Mouse (Mus musculus): ENCODE results near the gene Fgf14. TPM values are rescaled to one million over a fixed set of nuclear protein-coding genes. Genes with fewer than 3 reads are reported as not detected.

Gene Fgf14
- polyA plus RNA-seq (2015; fragmentation: Nextera tagmentation; extraction: Ambion mirVana): 1.3 and 1.4 TPM in 2 replicates

GRCm38 (mm10) chr14:124676506-124677177, at the start of gene Fgf14:
Gene Fgf14, minus strand, starts transcription at chr14:124677127.
- H3K4me3 ChIP-seq (ENCODE audit: low read length): peak within 1 kb of the TSS; percentile 41
- H3K36me3 ChIP-seq (ENCODE audit: control insufficient read depth, insufficient read depth, low read length): no peaks in the 10 kb centered on the region
- H3K27me3 ChIP-seq (replicated peaks; ENCODE audit: control insufficient read depth, insufficient read depth, low read length): 0 out of 2 replicates have a peak, but pooled peaks cover 9% of the 10 kb centered on the region
- peak within 1 kb of the TSS; percentile 72 for H3K4me2 ChIP-seq (ENCODE audit: low read depth, low read length)
- peak within 1 kb of the TSS; percentile 33; the same call in 1 of the 2 replicates for H3K9ac ChIP-seq (ENCODE audit: low read depth, low read length)
- ATAC-seq: no peak
- no peak within 1 kb of the TSS for H3K27ac ChIP-seq (ENCODE audit: low read length)
- H3K9me3 ChIP-seq (ENCODE audit: control insufficient read depth, low read length): no peaks in the 10 kb centered on the region
- 22% methylated on average over 12 of the region's 12 CpGs for WGBS
- H3K4me1 ChIP-seq (ENCODE audit: control insufficient read depth, insufficient read depth, low read length): peaks cover 7% of the 10 kb centered on the region

- H3K9ac ChIP-seq (ENCODE audit: low read depth, low read length): peak overlapping the region; percentile 33; the same call in 1 of the 2 replicates
- H3K27ac ChIP-seq (ENCODE audit: low read length): no peak overlapping the region
Measured at GRCm38 (mm10) chr14:124677379-124677778, 452 bp upstream of the Fgf14 start.

GRCm38 (mm10) chr14:124675654-124676505, 1.0 kb downstream of the Fgf14 start:
- H3K36me3 ChIP-seq (ENCODE audit: control insufficient read depth, insufficient read depth, low read length): no peaks in the 10 kb centered on the region
- no peaks in the 10 kb centered on the region for H3K9me3 ChIP-seq (ENCODE audit: control insufficient read depth, low read length)
- peaks cover 7% of the 10 kb centered on the region for H3K4me1 ChIP-seq (ENCODE audit: control insufficient read depth, insufficient read depth, low read length)

More at GRCm38 (mm10) chr14:124677379-124677778, 452 bp upstream of the Fgf14 start:
- Histone ChIP-seq H3K4me1 (ENCODE audit: control insufficient read depth, insufficient read depth, low read length) (peaks cover 7% of the 10 kb centered on the region), H3K27me3 (replicated peaks; ENCODE audit: control insufficient read depth, insufficient read depth, low read length) (0 out of 2 replicates have a peak, but pooled peaks cover 9% of the 10 kb centered on the region), H3K4me3 (ENCODE audit: low read length) (peak overlapping the region; percentile 41), H3K36me3 (ENCODE audit: control insufficient read depth, insufficient read depth, low read length) (no peaks in the 10 kb centered on the region), H3K9me3 (ENCODE audit: control insufficient read depth, low read length) (no peaks in the 10 kb centered on the region), H3K4me2 (ENCODE audit: low read depth, low read length) (peak overlapping the region; percentile 72)
- WGBS: 6% methylated on average over 10 of the region's 10 CpGs
- ATAC-seq: peak; percentile 64

GRCm38 (mm10) chr14:124675142-124675653, 1.7 kb downstream of the Fgf14 start:
- Histone ChIP-seq H3K36me3 (ENCODE audit: control insufficient read depth, insufficient read depth, low read length) (no peaks in the 10 kb centered on the region), H3K9me3 (ENCODE audit: control insufficient read depth, low read length) (no peaks in the 10 kb centered on the region), H3K4me1 (ENCODE audit: control insufficient read depth, insufficient read depth, low read length) (peaks cover 7% of the 10 kb centered on the region), H3K27ac (ENCODE audit: low read length) (no peak overlapping the region), H3K4me3 (ENCODE audit: low read length) (peak overlapping the region; percentile 41), H3K27me3 (replicated peaks; ENCODE audit: control insufficient read depth, insufficient read depth, low read length) (0 out of 2 replicates have a peak, but pooled peaks cover 9% of the 10 kb centered on the region), H3K4me2 (ENCODE audit: low read depth, low read length) (peak overlapping the region; percentile 72), H3K9ac (ENCODE audit: low read depth, low read length) (peak overlapping the region; percentile 44; the same call in 1 of the 2 replicates)
- peak; percentile 68 for ATAC-seq
- WGBS: 2% methylated on average over 21 of the region's 21 CpGs

More at GRCm38 (mm10) chr14:124675654-124676505, 1.0 kb downstream of the Fgf14 start:
- Histone ChIP-seq H3K4me2 (ENCODE audit: low read depth, low read length) (peak overlapping the region; percentile 72), H3K27ac (ENCODE audit: low read length) (no peak overlapping the region), H3K9ac (ENCODE audit: low read depth, low read length) (no peak overlapping the region), H3K27me3 (replicated peaks; ENCODE audit: control insufficient read depth, insufficient read depth, low read length) (0 out of 2 replicates have a peak, but pooled peaks cover 9% of the 10 kb centered on the region), H3K4me3 (ENCODE audit: low read length) (peak overlapping the region; percentile 41)
- ATAC-seq: peak; percentile 60; the same call in 1 of the 2 replicates
- WGBS: 18% methylated on average over 23 of the region's 23 CpGs

- Histone ChIP-seq H3K9me3 (ENCODE audit: control insufficient read depth, low read length) (no peaks in the 10 kb centered on the region), H3K4me3 (ENCODE audit: low read length) (peak overlapping the region; percentile 41), H3K4me1 (ENCODE audit: control insufficient read depth, insufficient read depth, low read length) (peaks cover 7% of the 10 kb centered on the region), H3K27me3 (replicated peaks; ENCODE audit: control insufficient read depth, insufficient read depth, low read length) (0 out of 2 replicates have a peak, but pooled peaks cover 9% of the 10 kb centered on the region), H3K36me3 (ENCODE audit: control insufficient read depth, insufficient read depth, low read length) (no peaks in the 10 kb centered on the region), H3K4me2 (ENCODE audit: low read depth, low read length) (peak overlapping the region; percentile 72), H3K9ac (ENCODE audit: low read depth, low read length) (peak overlapping the region; percentile 44; the same call in 1 of the 2 replicates), H3K27ac (ENCODE audit: low read length) (no peak overlapping the region)
- ATAC-seq: peak; percentile 29; the same call in 1 of the 2 replicates
- 42% methylated on average over 8 of the region's 8 CpGs for WGBS
Measured at GRCm38 (mm10) chr14:124674536-124675141, 2.3 kb downstream of the Fgf14 start.

- ATAC-seq: peak; percentile 42; the same call in 1 of the 2 replicates
- 14% methylated on average over 7 of the region's 7 CpGs for WGBS
Measured at GRCm38 (mm10) chr14:124669739-124670138, 7.2 kb downstream of the Fgf14 start.

GRCm38 (mm10) chr14:124642822-124643221, 34.1 kb downstream of the Fgf14 start:
- H3K36me3 ChIP-seq (ENCODE audit: control insufficient read depth, insufficient read depth, low read length): no peaks in the 10 kb centered on the region
- H3K27ac ChIP-seq (ENCODE audit: low read length): no peak overlapping the region
- H3K9me3 ChIP-seq (ENCODE audit: control insufficient read depth, low read length): no peaks in the 10 kb centered on the region
- no peak overlapping the region for H3K9ac ChIP-seq (ENCODE audit: low read depth, low read length)
- WGBS: 80% methylated on average over 3 of the region's 3 CpGs
- H3K4me3 ChIP-seq (ENCODE audit: low read length): no peak overlapping the region
- ATAC-seq: no peak
- no peaks in the 10 kb centered on the region for H3K27me3 ChIP-seq (replicated peaks; ENCODE audit: control insufficient read depth, insufficient read depth, low read length)
- no peaks in the 10 kb centered on the region for H3K4me1 ChIP-seq (ENCODE audit: control insufficient read depth, insufficient read depth, low read length)
- H3K4me2 ChIP-seq (ENCODE audit: low read depth, low read length): no peak overlapping the region

More at GRCm38 (mm10) chr14:124669739-124670138, 7.2 kb downstream of the Fgf14 start:
- H3K4me3 ChIP-seq (ENCODE audit: low read length): no peak overlapping the region
- H3K9ac ChIP-seq (ENCODE audit: low read depth, low read length): no peak overlapping the region
- H3K9me3 ChIP-seq (ENCODE audit: control insufficient read depth, low read length): no peaks in the 10 kb centered on the region
- H3K4me2 ChIP-seq (ENCODE audit: low read depth, low read length): no peak overlapping the region
- no peaks in the 10 kb centered on the region; the same call in 1 of the 2 replicates for H3K4me1 ChIP-seq (ENCODE audit: control insufficient read depth, insufficient read depth, low read length)
- no peaks in the 10 kb centered on the region for H3K36me3 ChIP-seq (ENCODE audit: control insufficient read depth, insufficient read depth, low read length)
- H3K27ac ChIP-seq (ENCODE audit: low read length): no peak overlapping the region
- 0 out of 2 replicates have a peak, but pooled peaks cover 2% of the 10 kb centered on the region for H3K27me3 ChIP-seq (replicated peaks; ENCODE audit: control insufficient read depth, insufficient read depth, low read length)

GRCm38 (mm10) chr14:124634881-124635280, 42.0 kb downstream of the Fgf14 start:
- no peak overlapping the region for H3K27ac ChIP-seq (ENCODE audit: low read length)
- no peaks in the 10 kb centered on the region for H3K4me1 ChIP-seq (ENCODE audit: control insufficient read depth, insufficient read depth, low read length)
- no peaks in the 10 kb centered on the region for H3K9me3 ChIP-seq (ENCODE audit: control insufficient read depth, low read length)
- H3K9ac ChIP-seq (ENCODE audit: low read depth, low read length): no peak overlapping the region
- 52% methylated on average over 2 of the region's 2 CpGs for WGBS
- no peaks in the 10 kb centered on the region for H3K36me3 ChIP-seq (ENCODE audit: control insufficient read depth, insufficient read depth, low read length)
- ATAC-seq: no peak
- no peak overlapping the region for H3K4me2 ChIP-seq (ENCODE audit: low read depth, low read length)
- no peaks in the 10 kb centered on the region for H3K27me3 ChIP-seq (replicated peaks; ENCODE audit: control insufficient read depth, insufficient read depth, low read length)
- H3K4me3 ChIP-seq (ENCODE audit: low read length): no peak overlapping the region
